Mouse (Mus musculus) kidney, embryonic 14.5 days (tissue): ENCODE measurements around the gene Igf2bp1. TPM values are rescaled to one million over a fixed set of nuclear protein-coding genes. Genes with fewer than 3 reads are reported as not detected.
"Not testable (repeated sequence)": the region's sequence is repeated elsewhere in the genome, so short reads cannot be mapped to it uniquely, and the experiment has no call there.

Experiments
- ATAC-seq: fragments of 200-750 bp; cut with Nextera tagmentation; 2 replicates; pipeline ENCODE4 v1.8.0; 2017; ENCODE audit warnings: moderate number of reproducible peaks, mild to moderate bottlenecking, moderate TSS enrichment, moderate library complexity; ENCODE audit not compliant: low FRiP score, low TSS enrichment
- H3K27ac ChIP-seq: fragments of 300-500 bp; sonication (generic); 2 replicates; pipeline ENCODE4 v1.5.1; 2014; ENCODE audit warnings: low read depth, mild to moderate bottlenecking, low read length, moderate library complexity, mixed read lengths
- H3K27me3 ChIP-seq: fragments of 300-500 bp; sonication (generic); 2 replicates; pipeline ENCODE4 v1.6.1; 2014; ENCODE audit warnings: mild to moderate bottlenecking, low read length; ENCODE audit not compliant: control insufficient read depth, insufficient read depth
- H3K36me3 ChIP-seq: fragments of 300-500 bp; sonication (generic); 2 replicates; pipeline ENCODE4 v1.6.1; 2014; ENCODE audit warnings: low read length, mixed read lengths; ENCODE audit not compliant: control insufficient read depth, insufficient read depth
- H3K4me1 ChIP-seq: fragments of 300-500 bp; sonication (generic); 2 replicates; pipeline ENCODE4 v1.6.1; 2014; ENCODE audit warnings: low read length, mixed read lengths; ENCODE audit not compliant: control insufficient read depth, insufficient read depth
- H3K4me2 ChIP-seq: fragments of 300-500 bp; sonication (generic); replicated peaks from 2 replicates; pipeline ENCODE4 v1.6.1; 2014; ENCODE audit warnings: low read depth, mild to moderate bottlenecking, low read length
- H3K4me3 ChIP-seq: fragments of 300-500 bp; sonication (generic); 2 replicates; pipeline ENCODE4 v1.5.1; 2014; ENCODE audit warnings: mild to moderate bottlenecking, low read length
- H3K9ac ChIP-seq: fragments of 300-500 bp; sonication (generic); 2 replicates; pipeline ENCODE4 v1.6.1; 2014; ENCODE audit warnings: low read depth, mild to moderate bottlenecking, low read length, moderate library complexity
- H3K9me3 ChIP-seq: fragments of 300-500 bp; sonication (generic); 2 replicates; pipeline ENCODE4 v1.6.1; 2016; ENCODE audit warnings: low read length; ENCODE audit not compliant: control insufficient read depth
- WGBS: fragments of 180-500 bp; shearing (Covaris S2); extraction: QIAGEN DNeasy Blood & Tissue Kit; methylation state at CpG from one replicate; pipeline ENCODE4 v1.1.7; 2014; 5-methylcytosine and 5-hydroxymethylcytosine counted together
- polyA plus RNA-seq: library from polyadenylated mRNA; unstranded; fragments of >200 nt; fragmentation: Nextera tagmentation; extraction: Ambion mirVana; gene quantifications from 2 replicates; pipeline ENCODE4 v1.2.1, GENCODE M21; 2014

Igf2bp1 gene
- polyA plus RNA-seq, 1 experiment from 2014 or later, result 42.1 TPM

- ATAC-seq, result no peak
- no peaks in the 10 kb centered on the region for H3K27me3 ChIP-seq
- no peak overlapping the region for H3K4me3 ChIP-seq
- no peak overlapping the region for H3K4me2 ChIP-seq
- H3K9me3 ChIP-seq, result no peaks in the 10 kb centered on the region
- WGBS, result 75% methylated on average over 9 of the region's 9 CpGs
- no peak overlapping the region for H3K27ac ChIP-seq
- H3K9ac ChIP-seq, result no peak overlapping the region
- peaks cover 42% of the 10 kb centered on the region for H3K36me3 ChIP-seq
- 0 out of 2 replicates have a peak, but pooled peaks cover 3% of the 10 kb centered on the region for H3K4me1 ChIP-seq
Measured at GRCm38 (mm10) chr11:95958251-95958650, 47.5 kb downstream of the Igf2bp1 start.

- Histone ChIP-seq H3K4me1 (0 out of 2 replicates have a peak, but pooled peaks cover 3% of the 10 kb centered on the region), H3K36me3 (peaks cover 33% of the 10 kb centered on the region), H3K4me2 (no peak overlapping the region), H3K27me3 (no peaks in the 10 kb centered on the region), H3K9me3 (no peaks in the 10 kb centered on the region), H3K4me3 (no peak overlapping the region), H3K27ac (no peak overlapping the region), H3K9ac (no peak overlapping the region)
- WGBS, result 88% methylated on average over 7 of the region's 7 CpGs
- ATAC-seq, result no peak
Measured at GRCm38 (mm10) chr11:95957407-95957806, 48.3 kb downstream of the Igf2bp1 start.

GRCm38 (mm10) chr11:95953313-95953712, 52.4 kb downstream of the Igf2bp1 start:
- ATAC-seq, result no peak
- Histone ChIP-seq H3K27me3 (no peaks in the 10 kb centered on the region), H3K4me1 (0 out of 2 replicates have a peak, but pooled peaks cover 3% of the 10 kb centered on the region), H3K27ac (no peak overlapping the region), H3K36me3 (no peaks in the 10 kb centered on the region), H3K4me2 (no peak overlapping the region), H3K9me3 (no peaks in the 10 kb centered on the region), H3K9ac (no peak overlapping the region), H3K4me3 (no peak overlapping the region)
- WGBS, result 91% methylated on average over 5 of the region's 5 CpGs

- WGBS, result 65% methylated on average over 13 of the region's 13 CpGs
- Histone ChIP-seq H3K4me3 (no peak overlapping the region), H3K27ac (no peak overlapping the region), H3K4me2 (no peak overlapping the region), H3K27me3 (no peaks in the 10 kb centered on the region), H3K4me1 (no peaks in the 10 kb centered on the region), H3K36me3 (no peaks in the 10 kb centered on the region), H3K9ac (no peak overlapping the region), H3K9me3 (no peaks in the 10 kb centered on the region)
- ATAC-seq, result no peak
Measured at GRCm38 (mm10) chr11:95945838-95946472, 59.8 kb downstream of the Igf2bp1 start.

- peak; percentile 28; the same call in 1 of the 2 replicates for ATAC-seq
- Histone ChIP-seq H3K4me3 (no peak overlapping the region), H3K27me3 (no peaks in the 10 kb centered on the region), H3K4me2 (no peak overlapping the region), H3K36me3 (no peaks in the 10 kb centered on the region), H3K9me3 (no peaks in the 10 kb centered on the region), H3K4me1 (no peaks in the 10 kb centered on the region), H3K9ac (no peak overlapping the region), H3K27ac (no peak overlapping the region)
- WGBS, result 26% methylated on average over 11 of the region's 11 CpGs
Measured at GRCm38 (mm10) chr11:95939828-95940507, 65.8 kb downstream of the Igf2bp1 start.

GRCm38 (mm10) chr11:95936409-95936808, 69.3 kb downstream of the Igf2bp1 start:
- Histone ChIP-seq H3K9ac (no peak overlapping the region), H3K36me3 (no peaks in the 10 kb centered on the region), H3K4me1 (no peaks in the 10 kb centered on the region), H3K9me3 (no peaks in the 10 kb centered on the region), H3K4me3 (no peak overlapping the region), H3K4me2 (no peak overlapping the region), H3K27ac (no peak overlapping the region), H3K27me3 (no peaks in the 10 kb centered on the region)
- 74% methylated on average over 6 of the region's 6 CpGs for WGBS
- ATAC-seq, result peak; percentile 55; the same call in 1 of the 2 replicates

- H3K36me3 ChIP-seq, H3K4me3 ChIP-seq, H3K27me3 ChIP-seq, ATAC-seq, H3K9me3 ChIP-seq, H3K4me2 ChIP-seq, H3K27ac ChIP-seq, H3K9ac ChIP-seq, H3K4me1 ChIP-seq: not testable (repeated sequence)
- WGBS, result 90% methylated on average over 8 of the region's 10 CpGs
Measured at GRCm38 (mm10) chr11:95932168-95932567, 73.6 kb downstream of the Igf2bp1 start.

- H3K36me3 ChIP-seq, result no peaks in the 10 kb centered on the region
- no peaks in the 10 kb centered on the region for H3K4me1 ChIP-seq
- no peak overlapping the region for H3K9ac ChIP-seq
- H3K27ac ChIP-seq, result no peak overlapping the region
- 74% methylated on average over 4 of the region's 4 CpGs for WGBS
- H3K4me3 ChIP-seq, result no peak overlapping the region
- no peak for ATAC-seq
- peaks cover 9% of the 10 kb centered on the region; the same call in 1 of the 2 replicates for H3K9me3 ChIP-seq
- no peak overlapping the region for H3K4me2 ChIP-seq
- peaks cover 12% of the 10 kb centered on the region; the same call in 1 of the 2 replicates for H3K27me3 ChIP-seq
Measured at GRCm38 (mm10) chr11:95926398-95926797, 79.3 kb downstream of the Igf2bp1 start.

GRCm38 (mm10) chr11:95925976-95926375, 79.8 kb downstream of the Igf2bp1 start:
- peaks cover 12% of the 10 kb centered on the region for H3K27me3 ChIP-seq
- no peak overlapping the region for H3K4me3 ChIP-seq
- 93% methylated on average over 5 of the region's 5 CpGs for WGBS
- H3K27ac ChIP-seq, result no peak overlapping the region
- H3K9ac ChIP-seq, result no peak overlapping the region
- ATAC-seq, result no peak
- no peak overlapping the region for H3K4me2 ChIP-seq
- H3K9me3 ChIP-seq, result peaks cover 9% of the 10 kb centered on the region; the same call in 1 of the 2 replicates
- no peaks in the 10 kb centered on the region for H3K4me1 ChIP-seq
- no peaks in the 10 kb centered on the region for H3K36me3 ChIP-seq
